Mouse (Mus musculus) left cerebral cortex, postnatal 36 days (tissue): ENCODE data around the gene Olfr146. TPM values are rescaled to one million over a fixed set of nuclear protein-coding genes. Genes with fewer than 3 reads are reported as not detected.

Experiments
- DNase-seq, 2 experiments: peaks; one replicate each; pipeline ENCODE4 v3.0.0; 2021 to 2022; ENCODE audit warnings: low spot score in 2 of 2, mixed read lengths in 1 of 2
- intact Hi-C: fragments of 180-260 bp; cut with DNase I; formaldehyde crosslinking; loops from one replicate; pipeline ENCODE4 v1.15.1; 2025
- microRNA-seq: library from miRNA; unstranded; fragments of <30 nt; microRNA quantifications from one replicate; pipeline ENCODE4 v1.2.0, GENCODE M21; 2022
- total RNA-seq, 2 experiments: library from RNA; stranded (reverse); gene quantifications; 2 replicates each; pipeline ENCODE4 v1.2.3; 2021

Olfr146 gene
- total RNA-seq, result not detected

DNA sequence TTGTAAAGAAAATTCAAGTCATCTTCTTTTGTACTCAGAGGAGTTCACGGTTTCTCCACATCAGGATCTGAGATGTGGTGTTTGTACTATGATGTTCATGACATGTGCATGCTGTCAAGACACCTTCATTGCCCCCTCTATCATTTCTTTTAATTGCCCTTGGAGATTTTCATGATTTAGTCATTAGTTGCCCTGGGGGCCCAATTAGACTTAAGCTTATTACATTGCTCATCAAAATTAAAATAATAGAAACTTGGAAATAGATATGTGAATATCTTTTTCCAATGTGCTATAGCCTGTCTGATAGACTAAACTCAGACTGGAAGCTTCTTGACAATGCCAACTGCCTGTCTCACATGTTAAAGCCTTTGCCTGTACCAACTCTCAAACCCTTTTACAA lies at the start of gene Olfr146:
Olfr146 (minus strand) TSS at position 101 of the 400 bp plus-strand sequence.
- intact Hi-C loops, result no loop called here
- DNase-seq, result no peak

DNA sequence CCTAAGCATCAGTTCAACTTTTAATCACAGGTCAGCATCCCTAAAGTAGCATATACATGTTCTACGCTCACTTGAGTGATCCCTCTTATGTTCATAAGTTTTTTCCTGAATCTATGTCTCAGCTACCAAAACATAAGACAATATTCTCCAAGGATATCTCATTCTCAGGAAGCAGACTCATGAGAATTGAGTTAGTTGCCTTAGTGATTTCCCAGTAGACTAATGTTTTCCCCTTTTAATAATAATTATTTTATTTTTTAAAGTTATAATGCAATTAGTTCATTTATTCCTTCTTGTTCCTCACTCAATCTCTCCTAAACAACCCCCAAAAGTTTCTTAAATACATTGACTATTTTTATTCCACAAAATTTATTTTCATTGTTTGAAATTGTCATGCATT lies 41.7 kb upstream of the Olfr146 start, which contains the start of gene Olfr937:
Olfr937 (minus strand) TSS at position 101 of the 400 bp plus-strand sequence.
- no peak for DNase-seq
- intact Hi-C loops, result no loop called here

DNA sequence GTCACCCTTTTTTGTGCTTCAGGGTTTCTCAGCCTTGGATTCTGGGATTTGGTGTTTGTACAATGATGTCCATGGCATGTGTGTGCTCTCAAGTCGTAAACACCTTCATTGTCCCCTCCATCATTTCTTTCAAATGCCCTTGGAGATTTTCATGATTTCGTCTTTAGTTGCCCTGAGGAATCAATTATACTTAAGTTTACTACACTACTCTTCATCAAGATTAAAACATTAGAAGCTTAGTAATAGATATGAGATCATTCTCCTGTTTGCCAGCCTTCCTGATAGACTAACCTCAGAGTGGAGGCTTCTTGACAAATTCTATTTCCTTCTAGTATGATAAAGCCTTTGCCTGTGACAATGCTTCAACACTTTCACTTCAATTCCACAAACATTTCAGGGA lies 23.6 kb downstream of the Olfr146 start, which contains the start of gene Olfr935:
Olfr935 (minus strand) TSS at position 101 of the 400 bp plus-strand sequence.
- intact Hi-C loops, result no loop called here
- no peak for DNase-seq

DNA sequence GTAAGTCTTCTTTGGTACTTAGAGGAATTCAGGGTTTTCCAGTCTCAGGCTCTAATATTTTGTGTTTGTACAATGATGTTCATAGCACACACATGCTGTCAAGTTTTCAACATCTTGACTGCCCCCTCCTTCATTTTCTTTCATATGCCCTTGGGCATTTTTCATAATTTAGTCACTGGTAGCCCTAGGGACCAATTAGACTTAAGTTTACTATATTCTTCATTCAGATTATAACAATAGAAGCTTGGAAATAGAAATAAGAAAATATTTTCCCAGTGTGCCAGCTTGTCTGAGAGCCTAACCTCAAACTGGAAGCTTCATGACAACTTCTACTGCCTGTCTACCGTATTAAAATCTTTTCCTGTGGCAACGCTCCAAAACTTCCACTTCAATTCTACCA lies 35.0 kb downstream of the Olfr146 start, which contains the start of gene Olfr934:
Olfr934 (minus strand) TSS at position 101 of the 400 bp plus-strand sequence.
- no peak for DNase-seq
- intact Hi-C loops, result no loop called here

DNA sequence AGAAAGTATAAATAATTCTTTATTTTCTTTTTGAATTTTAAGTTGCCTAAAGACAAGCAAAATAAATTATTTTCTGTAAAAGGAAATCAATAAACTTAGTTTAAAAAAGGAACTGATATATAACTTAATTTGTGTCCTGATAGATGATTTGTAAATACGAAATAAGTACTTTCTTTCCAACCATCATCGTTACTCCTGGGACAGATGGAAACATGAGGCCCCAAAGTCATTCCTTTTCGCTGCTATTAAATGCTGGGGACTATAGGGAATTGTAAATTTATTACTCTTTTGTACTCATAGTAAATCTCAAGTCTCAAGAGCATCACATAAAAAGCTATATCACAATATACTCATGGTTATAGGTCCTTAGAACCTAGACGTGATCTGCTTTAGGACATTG lies 51.2 kb downstream of the Olfr146 start, which contains the start of gene Olfr933:
Olfr933 (plus strand) TSS at position 301 of the 400 bp plus-strand sequence.
- DNase-seq, result no peak
- intact Hi-C loops, result no loop called here

Small RNA genes lying within 50 kb of the gene (microRNA-seq; reads per million reads assigned to microRNA genes)
- gene Gm25529, result not detected

Other genes with a start within 250 kb of the Olfr146 start
- gene Olfr922, start 208.8 kb downstream of the Olfr146 start, total RNA-seq, result not detected
- not detected for gene Olfr923, start 196.8 kb downstream of the Olfr146 start, total RNA-seq
- not detected for gene Olfr924, start 178.9 kb downstream of the Olfr146 start, total RNA-seq
- gene Olfr26, start 168.3 kb downstream of the Olfr146 start, total RNA-seq, result not detected
- not detected for gene Olfr926, start 146.3 kb downstream of the Olfr146 start, total RNA-seq
- not detected for gene Olfr930, start 93.6 kb downstream of the Olfr146 start, total RNA-seq
- gene Olfr933, start 51.1 kb downstream of the Olfr146 start, total RNA-seq, result not detected
- not detected for gene Olfr934, start 35.1 kb downstream of the Olfr146 start, total RNA-seq
- gene Olfr935, start 23.7 kb downstream of the Olfr146 start, total RNA-seq, result not detected
- not detected for gene Olfr937, start 41.6 kb upstream of the Olfr146 start, total RNA-seq
- not detected for gene Olfr938, start 55.5 kb upstream of the Olfr146 start, total RNA-seq
- gene Olfr27, start 104.8 kb upstream of the Olfr146 start, total RNA-seq, result not detected
- not detected for gene Olfr943, start 142.9 kb upstream of the Olfr146 start, total RNA-seq
- gene Olfr944, start 178.5 kb upstream of the Olfr146 start, total RNA-seq, result not detected
- gene Olfr1537, start 226.6 kb upstream of the Olfr146 start, total RNA-seq, result not detected